Mouse (Mus musculus): ENCODE data around the gene Git1.

GRCm38 (mm10) chr11:77494782-77495181 is 1.4 kb downstream of the Git1 start:
- TF ChIP-seq CTCF (IDR thresholded peaks at IDR 0.05; ENCODE audit: low read depth, low read length) (no peak), TAL1 (conservative IDR thresholded peaks at IDR 0.05; ENCODE audit: low read depth, low read length) (no peak), GATA1 (IDR thresholded peaks at IDR 0.05; ENCODE audit: borderline replicate concordance, low read length) (no peak), POLR2AphosphoS5 (IDR thresholded peaks at IDR 0.05; ENCODE audit: insufficient replicate concordance, low read depth, low read length) (no peak), GATA2 (IDR thresholded peaks at IDR 0.05; ENCODE audit: borderline replicate concordance, low read depth, low read length) (no peak)
